Mouse (Mus musculus): Measurements from ENCODE around the gene Cnr2. TPM values are rescaled to one million over a fixed set of nuclear protein-coding genes. Genes with fewer than 3 reads are reported as not detected.
A peak's percentile ranks its signal among the peaks of the same experiment; 100 is the strongest.

Cnr2 gene
- total and polyA plus RNA-seq, 2 experiments = 2.1 to 3.0 TPM

DNA sequence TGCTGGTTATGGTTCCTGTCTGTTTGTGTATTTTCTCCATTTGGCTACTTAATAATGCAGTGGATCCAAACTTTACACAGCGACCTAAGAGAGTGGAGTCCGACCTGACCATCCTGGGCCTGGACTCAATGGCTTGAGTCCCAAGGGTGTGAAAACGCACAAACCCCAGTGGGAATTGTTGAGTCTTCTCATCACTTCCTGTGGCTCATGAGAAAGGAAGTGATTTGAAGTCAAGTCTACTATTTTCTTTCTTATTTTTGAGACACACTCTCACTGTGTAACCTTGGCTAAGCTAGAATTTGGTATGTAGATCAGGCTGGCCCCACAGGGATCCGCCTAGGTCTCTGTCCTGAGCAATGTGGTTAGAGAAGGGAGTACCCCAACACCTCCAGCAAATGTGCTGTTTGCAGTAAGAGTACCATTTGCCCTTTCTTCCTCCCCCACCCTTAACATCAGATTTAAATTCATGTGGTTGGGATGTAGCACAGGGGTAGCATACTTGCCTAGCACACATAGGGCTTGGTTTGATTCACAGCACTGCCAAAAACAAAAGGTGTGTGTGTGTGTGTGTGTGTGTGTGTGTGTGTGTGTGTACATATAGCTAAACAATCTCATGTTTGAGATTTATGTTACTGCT lies 7.5 kb downstream of the Cnr2 start:
- no peak overlapping the region for H3K4me3 ChIP-seq (ENCODE audit: insufficient read depth, low read depth, low read length)
- TF ChIP-seq POLR2A (IDR thresholded peaks at IDR 0.05; ENCODE audit: extremely low read depth, insufficient read depth, low read length) (no peak), CTCF (IDR thresholded peaks at IDR 0.05; ENCODE audit: low read depth, low read length) (no peak)
- H3K9ac ChIP-seq (ENCODE audit: low read depth, low read length) = no peak overlapping the region
- no peaks in the 10 kb centered on the region for H3K79me2 ChIP-seq (ENCODE audit: control insufficient read depth, insufficient read depth, low read length)
- no peaks in the 10 kb centered on the region for H3K27me3 ChIP-seq (ENCODE audit: control insufficient read depth, insufficient read depth, low read length)
- no peaks in the 10 kb centered on the region for H3K4me1 ChIP-seq (ENCODE audit: control insufficient read depth, insufficient read depth, low read length)
- no peaks in the 10 kb centered on the region for H3K36me3 ChIP-seq (ENCODE audit: control insufficient read depth, insufficient read depth, low read length)
- no peak overlapping the region for H3K27ac ChIP-seq (replicated peaks; ENCODE audit: insufficient read depth, low read depth, low read length)
- 95% methylated on average over 4 of the region's 4 CpGs for WGBS
- DNase-seq (ENCODE audit: extremely low read depth, low read depth, low spot score) = no peak

DNA sequence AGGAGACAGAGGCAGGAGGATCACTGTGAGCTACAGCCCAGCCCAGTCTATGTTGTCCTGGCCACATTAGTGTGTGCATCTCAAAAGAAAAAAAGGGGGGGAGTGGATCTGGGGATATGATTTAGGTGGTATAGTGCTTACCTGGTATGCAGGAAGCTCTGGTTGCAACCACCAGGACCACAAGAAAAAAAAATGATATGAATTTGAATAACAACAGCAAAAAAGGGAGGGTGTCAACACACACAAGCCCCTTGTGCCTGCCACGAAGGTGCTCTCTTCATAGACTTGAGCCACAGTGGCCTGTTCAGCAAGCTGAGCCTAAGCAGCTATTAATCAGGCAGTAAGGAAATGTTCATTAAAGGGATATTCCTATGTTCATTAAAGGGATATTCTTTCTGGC lies 9.6 kb downstream of the Cnr2 start:
- no peaks in the 10 kb centered on the region for H3K36me3 ChIP-seq (ENCODE audit: control insufficient read depth, insufficient read depth, low read length)
- TF ChIP-seq POLR2A (IDR thresholded peaks at IDR 0.05; ENCODE audit: extremely low read depth, insufficient read depth, low read length) (no peak), CTCF (IDR thresholded peaks at IDR 0.05; ENCODE audit: low read depth, low read length) (no peak)
- H3K79me2 ChIP-seq (ENCODE audit: control insufficient read depth, insufficient read depth, low read length) = no peaks in the 10 kb centered on the region
- no peak overlapping the region for H3K27ac ChIP-seq (replicated peaks; ENCODE audit: insufficient read depth, low read depth, low read length)
- no peak overlapping the region for H3K9ac ChIP-seq (ENCODE audit: low read depth, low read length)
- DNase-seq (ENCODE audit: extremely low read depth, low read depth, low spot score) = no peak
- H3K27me3 ChIP-seq (ENCODE audit: control insufficient read depth, insufficient read depth, low read length) = no peaks in the 10 kb centered on the region
- H3K4me3 ChIP-seq (ENCODE audit: insufficient read depth, low read depth, low read length) = no peak overlapping the region
- H3K4me1 ChIP-seq (ENCODE audit: control insufficient read depth, insufficient read depth, low read length) = no peaks in the 10 kb centered on the region
- WGBS = 85% methylated on average over 1 of the region's 1 CpGs

DNA sequence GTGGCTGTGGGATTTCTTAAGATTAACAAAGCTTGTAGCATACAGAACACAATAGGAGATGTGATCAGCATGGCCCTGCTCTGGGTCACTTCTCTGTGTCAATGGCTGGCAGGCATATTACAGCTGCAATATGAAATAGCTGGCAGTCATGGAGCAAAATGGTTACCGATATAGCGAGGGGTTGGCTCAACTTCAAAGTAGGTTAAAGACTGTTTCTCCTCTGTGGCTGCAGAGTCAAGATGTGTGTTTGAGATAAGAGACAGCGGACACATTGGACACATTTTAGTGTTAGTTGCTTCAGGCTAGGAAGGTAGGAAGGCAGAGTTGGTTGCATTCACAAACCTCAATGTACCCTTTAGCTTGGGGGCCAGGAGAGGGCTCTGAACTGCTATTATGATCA lies 11.4 kb downstream of the Cnr2 start:
- H3K4me1 ChIP-seq (ENCODE audit: control insufficient read depth, insufficient read depth, low read length) = no peaks in the 10 kb centered on the region; the same call in 1 of the 2 replicates
- no peaks in the 10 kb centered on the region for H3K36me3 ChIP-seq (ENCODE audit: control insufficient read depth, insufficient read depth, low read length)
- no peak for DNase-seq (ENCODE audit: extremely low read depth, low read depth, low spot score)
- WGBS = 82% methylated on average over 3 of the region's 3 CpGs
- no peak overlapping the region for H3K4me3 ChIP-seq (ENCODE audit: insufficient read depth, low read depth, low read length)
- TF ChIP-seq CTCF (IDR thresholded peaks at IDR 0.05; ENCODE audit: low read depth, low read length) (no peak), POLR2A (IDR thresholded peaks at IDR 0.05; ENCODE audit: extremely low read depth, insufficient read depth, low read length) (no peak)
- no peak overlapping the region for H3K9ac ChIP-seq (ENCODE audit: low read depth, low read length)
- H3K79me2 ChIP-seq (ENCODE audit: control insufficient read depth, insufficient read depth, low read length) = no peaks in the 10 kb centered on the region
- H3K27me3 ChIP-seq (ENCODE audit: control insufficient read depth, insufficient read depth, low read length) = no peaks in the 10 kb centered on the region
- no peak overlapping the region for H3K27ac ChIP-seq (replicated peaks; ENCODE audit: insufficient read depth, low read depth, low read length)

DNA sequence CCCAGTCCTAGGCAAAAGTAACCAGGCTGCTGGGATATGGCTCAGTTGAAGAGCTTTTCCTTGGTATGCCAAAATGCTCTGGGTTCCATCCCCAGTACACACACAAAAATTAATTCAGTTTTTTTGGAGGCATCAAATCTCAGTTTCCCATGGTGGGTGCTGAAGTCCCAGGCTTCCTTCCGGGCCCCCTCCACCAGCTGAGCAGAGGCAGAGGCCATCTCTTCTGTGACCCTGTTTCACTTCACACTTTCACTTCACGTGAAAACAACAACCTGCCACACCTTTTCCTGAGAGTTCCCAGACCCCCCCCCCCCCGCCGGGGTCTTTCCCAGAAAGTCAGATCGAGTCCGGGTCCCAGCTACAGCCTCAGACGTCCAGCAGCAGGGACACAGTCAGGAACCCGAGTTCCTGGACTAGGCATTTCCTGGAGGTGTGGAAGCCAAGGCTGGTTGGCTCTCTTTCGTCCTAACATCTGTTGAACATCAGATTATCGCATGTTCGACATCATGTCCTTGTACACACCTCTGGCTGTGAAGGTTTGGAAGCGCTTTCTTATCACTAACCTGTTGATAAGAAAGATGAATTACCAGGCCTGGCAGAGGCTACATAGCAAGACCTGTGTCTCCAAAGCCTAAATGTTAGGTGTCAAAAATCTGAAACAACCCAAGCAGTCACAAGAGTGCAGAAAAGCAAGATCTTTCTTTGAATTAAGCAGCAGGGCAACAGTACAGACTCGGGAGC lies 14.3 kb downstream of the Cnr2 start:
- H3K79me2 ChIP-seq (ENCODE audit: control insufficient read depth, insufficient read depth, low read length) = no peaks in the 10 kb centered on the region
- H3K4me1 ChIP-seq (ENCODE audit: control insufficient read depth, insufficient read depth, low read length) = no peaks in the 10 kb centered on the region; the same call in 1 of the 2 replicates
- H3K4me3 ChIP-seq (ENCODE audit: insufficient read depth, low read depth, low read length) = no peak overlapping the region
- peak overlapping the region; percentile 40 for H3K27ac ChIP-seq (replicated peaks; ENCODE audit: insufficient read depth, low read depth, low read length)
- H3K27me3 ChIP-seq (ENCODE audit: control insufficient read depth, insufficient read depth, low read length) = no peaks in the 10 kb centered on the region
- H3K36me3 ChIP-seq (ENCODE audit: control insufficient read depth, insufficient read depth, low read length) = no peaks in the 10 kb centered on the region
- no peak overlapping the region for H3K9ac ChIP-seq (ENCODE audit: low read depth, low read length)
- no peak for DNase-seq (ENCODE audit: extremely low read depth, low read depth, low spot score)
- 63% methylated on average over 13 of the region's 13 CpGs for WGBS
- TF ChIP-seq POLR2A (IDR thresholded peaks at IDR 0.05; ENCODE audit: extremely low read depth, insufficient read depth, low read length) = no peak
- no peak for TF ChIP-seq CTCF (IDR thresholded peaks at IDR 0.05; ENCODE audit: low read depth, low read length)

DNA sequence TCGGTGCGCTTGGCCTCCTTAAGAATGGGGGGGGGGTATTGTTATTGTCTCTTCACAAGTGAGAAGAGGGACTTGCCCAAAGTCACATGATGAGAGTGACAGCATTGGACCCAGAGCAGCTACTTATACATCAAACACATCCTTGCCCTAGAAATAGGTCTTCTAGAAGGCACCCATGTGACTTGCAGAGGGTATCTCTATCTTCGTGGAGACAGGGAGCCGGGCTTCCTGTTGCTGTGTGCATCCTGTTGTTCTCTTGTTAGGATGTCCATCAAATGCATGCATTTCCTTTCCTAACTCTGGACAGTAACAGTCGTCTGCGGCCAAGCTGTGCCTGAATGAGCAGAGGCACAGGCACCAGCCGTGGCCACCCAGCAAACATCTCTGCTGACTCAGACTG lies 16.3 kb downstream of the Cnr2 start:
- Histone ChIP-seq H3K79me2 (ENCODE audit: control insufficient read depth, insufficient read depth, low read length) (no peaks in the 10 kb centered on the region), H3K9ac (ENCODE audit: low read depth, low read length) (peak overlapping the region; percentile 24), H3K27ac (replicated peaks; ENCODE audit: insufficient read depth, low read depth, low read length) (peak overlapping the region; percentile 72), H3K4me1 (ENCODE audit: control insufficient read depth, insufficient read depth, low read length) (no peaks in the 10 kb centered on the region; the same call in 1 of the 2 replicates), H3K4me3 (ENCODE audit: insufficient read depth, low read depth, low read length) (peak overlapping the region; percentile 47), H3K36me3 (ENCODE audit: control insufficient read depth, insufficient read depth, low read length) (no peaks in the 10 kb centered on the region), H3K27me3 (ENCODE audit: control insufficient read depth, insufficient read depth, low read length) (no peaks in the 10 kb centered on the region)
- 0 out of 2 replicates have a peak, but pooled peaks have one; percentile 27 for TF ChIP-seq POLR2A (IDR thresholded peaks at IDR 0.05; ENCODE audit: extremely low read depth, insufficient read depth, low read length)
- no peak for TF ChIP-seq CTCF (IDR thresholded peaks at IDR 0.05; ENCODE audit: low read depth, low read length)
- DNase-seq (ENCODE audit: extremely low read depth, low read depth, low spot score) = peak; percentile 26
- WGBS = 72% methylated on average over 7 of the region's 7 CpGs

DNA sequence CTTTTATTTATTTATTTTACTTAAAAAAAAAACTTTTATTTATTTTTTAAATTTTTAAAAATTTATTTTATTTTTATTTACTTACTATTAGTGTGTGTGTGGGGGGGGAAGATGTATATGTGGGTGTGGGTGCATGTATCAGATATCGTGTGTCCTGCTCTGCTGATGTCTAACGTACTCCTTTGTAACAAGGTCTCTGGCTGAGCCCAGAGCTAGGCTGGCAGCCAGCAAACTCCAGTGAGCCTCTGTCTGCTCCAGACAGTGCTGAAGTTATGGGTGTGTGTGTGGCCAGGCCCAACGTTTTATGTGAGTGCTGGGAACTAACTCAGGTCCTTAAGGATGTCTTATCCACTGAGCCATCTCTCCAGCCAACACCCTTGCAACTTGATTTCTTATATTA lies 17.0 kb downstream of the Cnr2 start:
- no peak for DNase-seq (ENCODE audit: extremely low read depth, low read depth, low spot score)
- Histone ChIP-seq H3K27ac (replicated peaks; ENCODE audit: insufficient read depth, low read depth, low read length) (peak overlapping the region; percentile 58), H3K79me2 (ENCODE audit: control insufficient read depth, insufficient read depth, low read length) (no peaks in the 10 kb centered on the region), H3K27me3 (ENCODE audit: control insufficient read depth, insufficient read depth, low read length) (no peaks in the 10 kb centered on the region), H3K4me1 (ENCODE audit: control insufficient read depth, insufficient read depth, low read length) (no peaks in the 10 kb centered on the region; the same call in 1 of the 2 replicates), H3K4me3 (ENCODE audit: insufficient read depth, low read depth, low read length) (peak overlapping the region; percentile 47; the same call in 1 of the 2 replicates), H3K36me3 (ENCODE audit: control insufficient read depth, insufficient read depth, low read length) (no peaks in the 10 kb centered on the region), H3K9ac (ENCODE audit: low read depth, low read length) (peak overlapping the region; percentile 37; the same call in 1 of the 2 replicates)
- 71% methylated on average over 3 of the region's 3 CpGs for WGBS
- TF ChIP-seq POLR2A (IDR thresholded peaks at IDR 0.05; ENCODE audit: extremely low read depth, insufficient read depth, low read length) (no peak), CTCF (IDR thresholded peaks at IDR 0.05; ENCODE audit: low read depth, low read length) (no peak)

All from liver, adult 2 months (tissue).